21 mouse cellular contexts compared by ENCODE assay signal in genomic region chr4:124738013-124738412, GRCm38 (mm10). TPM values are rescaled to one million over a fixed set of nuclear protein-coding genes. Genes with fewer than 3 reads are reported as not detected.
A peak's percentile ranks its signal among the peaks of the same experiment; 100 is the strongest.
DNase-seq lines count a peak whose midpoint lies in the region; ATAC-seq and TF ChIP-seq lines count a peak whose summit lies in the region.
"Had no signal": no experiment of that assay in that cellular context is flagged by ENCODE, and none has a peak within 500 bp of the region (broad histone marks: within the 10 kb centered on the region; RNA-seq: fewer than 3 reads in every experiment).

No protein-coding gene starts in this region.

- H3K4me2 ChIP-seq in heart, postnatal 0 days (ENCODE audit: low read depth, low read length) = no peak overlapping the region
- H3K4me2 ChIP-seq in liver, embryonic 14.5 days (ENCODE audit: low read depth) = no peak overlapping the region
- H3K4me2 ChIP-seq in CH12.LX (ENCODE audit: insufficient read depth, low read depth, poor library complexity, severe bottlenecking) = no peak overlapping the region
- H3K4me2 ChIP-seq: forebrain, embryonic 12.5 days; hindbrain, embryonic 12.5 days; lung, embryonic 15.5 days; stomach, embryonic 15.5 days had no signal

- peak; percentile 26 for TF ChIP-seq CTCF in heart, postnatal 0 days (IDR thresholded peaks at IDR 0.05; ENCODE audit: low read depth)
- TF ChIP-seq CTCF in liver, embryonic 14.5 days (IDR thresholded peaks at IDR 0.05; ENCODE audit: low read depth) = peak; percentile 48
- TF ChIP-seq CTCF in CH12.LX (conservative IDR thresholded peaks at IDR 0.05 in 1 of 2, IDR thresholded peaks at IDR 0.05 in 1 of 2; ENCODE audit: low read depth in 2 of 2, low read length in 2 of 2) = peak in 1 of 2 experiments; percentile 57; a peak in 2 of 4 replicates
- TF ChIP-seq CTCF in cortical plate, adult 2 months (IDR thresholded peaks at IDR 0.05; ENCODE audit: extremely low read depth, insufficient read depth, low read length) = peak; percentile 18; the same call in 1 of the 2 replicates

- no peaks in the 10 kb centered on the region for H3K9me3 ChIP-seq in heart, postnatal 0 days (replicated peaks; ENCODE audit: control insufficient read depth, low read length)
- no peaks in the 10 kb centered on the region for H3K9me3 ChIP-seq in liver, embryonic 14.5 days (ENCODE audit: control insufficient read depth, low read length)
- no peaks in the 10 kb centered on the region for H3K9me3 ChIP-seq in CH12.LX (replicated peaks; ENCODE audit: low read length)
- H3K9me3 ChIP-seq: forebrain, embryonic 12.5 days; hindbrain, embryonic 12.5 days; lung, embryonic 15.5 days; stomach, embryonic 15.5 days had no signal

- no peak for TF ChIP-seq POLR2A in CH12.LX (IDR thresholded peaks at IDR 0.05; ENCODE audit: low read depth, low read length)
- no peak for TF ChIP-seq POLR2A in cortical plate, adult 2 months (IDR thresholded peaks at IDR 0.05; ENCODE audit: extremely low read depth, insufficient read depth, low read length)

- no peak overlapping the region for H3K9ac ChIP-seq in heart, postnatal 0 days (replicated peaks; ENCODE audit: low read depth, low read length)
- no peak overlapping the region for H3K9ac ChIP-seq in liver, embryonic 14.5 days (replicated peaks)
- H3K9ac ChIP-seq in CH12.LX (ENCODE audit: insufficient read depth, low read depth) = no peak overlapping the region
- H3K9ac ChIP-seq: forebrain, embryonic 12.5 days; hindbrain, embryonic 12.5 days; lung, embryonic 15.5 days; stomach, embryonic 15.5 days had no signal

- dilution Hi-C loops in CH12.LX (cut with MboI; ENCODE audit: extremely low pct_ligation_motif_present, extremely low pct_unique_long_range_greater_than_20kb, low sequenced_read_pairs) = no loop called here

- no peaks in the 10 kb centered on the region for H3K27me3 ChIP-seq in heart, postnatal 0 days (ENCODE audit: control insufficient read depth, insufficient read depth, low read length)
- H3K27me3 ChIP-seq in liver, embryonic 14.5 days (ENCODE audit: control insufficient read depth, insufficient read depth, low read length) = no peaks in the 10 kb centered on the region
- H3K27me3 ChIP-seq in CH12.LX (replicated peaks) = no peaks in the 10 kb centered on the region
- H3K27me3 ChIP-seq: forebrain, embryonic 12.5 days; hindbrain, embryonic 12.5 days; lung, embryonic 15.5 days; stomach, embryonic 15.5 days had no signal

- H3K4me3 ChIP-seq in heart, postnatal 0 days (ENCODE audit: low read depth, low read length) = no peak overlapping the region
- H3K4me3 ChIP-seq in liver, embryonic 14.5 days (ENCODE audit: insufficient read depth in 1 of 2, low read depth in 2 of 2, low read length in 2 of 2) = no peak overlapping the region
- no peak overlapping the region for H3K4me3 ChIP-seq in CH12.LX (replicated peaks in 1 of 3; ENCODE audit: low read depth in 2 of 3, low read length in 2 of 3, poor library complexity in 1 of 3)
- no peak overlapping the region for H3K4me3 ChIP-seq in cortical plate, adult 2 months (ENCODE audit: insufficient read depth, low read length)
- H3K4me3 ChIP-seq: forebrain, embryonic 12.5 days; hindbrain, embryonic 12.5 days; lung, embryonic 15.5 days; stomach, embryonic 15.5 days had no signal

- H3K27ac ChIP-seq in heart, postnatal 0 days (ENCODE audit: low read depth) = no peak overlapping the region
- no peak overlapping the region for H3K27ac ChIP-seq in liver, embryonic 14.5 days
- no peak overlapping the region for H3K27ac ChIP-seq in CH12.LX (ENCODE audit: insufficient read depth, low read depth)
- H3K27ac ChIP-seq in cortical plate, adult 2 months (ENCODE audit: insufficient read depth, low read length) = no peak overlapping the region
- H3K27ac ChIP-seq: forebrain, embryonic 12.5 days; lung, embryonic 15.5 days; stomach, embryonic 15.5 days had no signal

- H3K36me3 ChIP-seq in heart, postnatal 0 days (replicated peaks; ENCODE audit: control insufficient read depth, insufficient read depth, low read length) = 0 out of 2 replicates have a peak, but pooled peaks cover 4% of the 10 kb centered on the region
- H3K36me3 ChIP-seq in liver, embryonic 14.5 days (replicated peaks; ENCODE audit: control insufficient read depth, insufficient read depth, low read depth) = no peaks in the 10 kb centered on the region
- H3K36me3 ChIP-seq in CH12.LX (replicated peaks in 1 of 2; ENCODE audit: control insufficient read depth in 1 of 2, insufficient read depth in 1 of 2, low read length in 1 of 2) = peaks cover under 1 to 20% of the 10 kb centered on the region in 2 experiments

- H3K79me2 ChIP-seq in CH12.LX (replicated peaks; ENCODE audit: control insufficient read depth, extremely low read depth, insufficient read depth, poor library complexity, severe bottlenecking) = no peaks in the 10 kb centered on the region

- H3K4me1 ChIP-seq in heart, postnatal 0 days (ENCODE audit: control insufficient read depth, insufficient read depth) = peaks cover 4% of the 10 kb centered on the region; the same call in 1 of the 2 replicates
- peaks cover 0 to 9% of the 10 kb centered on the region in 2 experiments; a peak in 3 of 4 replicates for H3K4me1 ChIP-seq in liver, embryonic 14.5 days (replicated peaks; ENCODE audit: control insufficient read depth in 2 of 2, insufficient read depth in 2 of 2, low read length in 1 of 2)
- peaks cover 19 to 52% of the 10 kb centered on the region in 2 experiments for H3K4me1 ChIP-seq in CH12.LX (ENCODE audit: control insufficient read depth in 1 of 2, insufficient read depth in 2 of 2)
- peaks cover 5% of the 10 kb centered on the region; the same call in 1 of the 2 replicates for H3K4me1 ChIP-seq in cortical plate, adult 2 months (ENCODE audit: control insufficient read depth, insufficient read depth, low read length)

- TF ChIP-seq EP300 in heart, postnatal 0 days (IDR thresholded peaks at IDR 0.05; ENCODE audit: low read depth) = no peak
- TF ChIP-seq EP300 in liver, embryonic 14.5 days (IDR thresholded peaks at IDR 0.05; ENCODE audit: low read depth) = no peak
- TF ChIP-seq EP300 in CH12.LX (IDR thresholded peaks at IDR 0.05; ENCODE audit: low read length) = no peak

- 50% methylated on average over 4 of the region's 4 CpGs for WGBS in heart, postnatal 0 days
- 41% methylated on average over 4 of the region's 4 CpGs for WGBS in liver, embryonic 14.5 days (ENCODE audit: insufficient replicate concordance)

- DNase-seq in heart, postnatal 0 days (ENCODE audit: low spot score) = no peak
- no peak for DNase-seq in heart, adult 11 months
- no peak for DNase-seq in liver, embryonic 14.5 days (ENCODE audit: low read depth in 3 of 3, low spot score in 3 of 3)
- DNase-seq in liver (no peak), CH12.LX (ENCODE audit: extremely low read depth) (no peak)
- no peak for DNase-seq in adrenal gland, postnatal 36 days
- DNase-seq: adrenal gland, adult 2 months; B cell, adult 2 months; cerebellum, postnatal 10 days; gastrocnemius, postnatal 10 days; heart, adult 18-20 months; left cerebral cortex, postnatal 4 days; right cerebral cortex, postnatal 25 days had no signal

- in situ Hi-C loops in CH12.LX (cut with MboI; ENCODE audit: low pct_ligation_motif_present, low pct_unique_long_range_greater_than_20kb, low sequenced_read_pairs) = no loop called here

- no peak for ATAC-seq in heart, postnatal 0 days (ENCODE audit: insufficient read depth, low read depth)
- no peak for ATAC-seq in liver, embryonic 14.5 days (ENCODE audit: insufficient read depth)
- no peak for ATAC-seq in erythroblast, adult 5-6 weeks (replicated peaks; ENCODE audit: low FRiP score, poor library complexity, severe bottlenecking)
- ATAC-seq: inflammation-experienced regulatory T-cells, adult 6 months; midbrain, embryonic 16.5 days had no signal

- peak; percentile 38 for TF ChIP-seq RAD21 in CH12.LX (IDR thresholded peaks at IDR 0.05; ENCODE audit: low read depth, low read length)

RNA-seq across cellular contexts. Expression of gene Inpp5b, which starts 3.6 kb away (rescaled TPM):
- 4.7 and 8.2 TPM in 2 replicates for total RNA-seq in heart, postnatal 0 days (2014; rRNA removed; ENCODE audit: low replicate concordance)
- polyA plus RNA-seq in heart, postnatal 0 days (2015; fragmentation: Nextera tagmentation; extraction: Ambion mirVana) = 8.0 and 10.4 TPM in 2 replicates
- 36.6 and 40.3 TPM in 2 replicates for polyA plus RNA-seq in liver, embryonic 14.5 days (2012; rRNA removed)
- 36.7 and 40.0 TPM in 2 replicates for polyA plus RNA-seq in liver, embryonic 14.5 days (2014; fragmentation: Nextera tagmentation; extraction: Ambion mirVana)
- 25.9 and 26.2 TPM in 2 replicates for total RNA-seq in CH12.LX (2012; rRNA removed)
- total RNA-seq in CH12.LX (2014; rRNA removed) = 30.2 and 34.0 TPM in 2 replicates
- polyA plus RNA-seq in CH12.LX (2012; ENCODE audit: insufficient read length, low read depth) = 21.1 and 25.6 TPM in 2 replicates
- polyA plus RNA-seq in cortical plate, adult 2 months (2012; rRNA removed) = 73.6 and 78.2 TPM in 2 replicates
- total RNA-seq in erythroblast, adult 5-6 weeks (2015; ENCODE audit: low replicate concordance) = 27.3 and 37.0 TPM in 2 replicates
- total RNA-seq in erythroblast, adult 5-6 weeks (2017; ENCODE audit: low replicate concordance) = 15.2 and 15.8 TPM in 2 replicates
- 10 to 100 TPM; 15.9 to 21.0 TPM for total RNA-seq in adrenal gland, postnatal 36 days (2021)

RNA-seq across cellular contexts. Expression of gene Sf3a3, which starts 23.4 kb away (rescaled TPM):
- 15.4 and 23.6 TPM in 2 replicates for total RNA-seq in heart, postnatal 0 days (2014; rRNA removed; ENCODE audit: low replicate concordance)
- 47.5 and 50.6 TPM in 2 replicates for polyA plus RNA-seq in heart, postnatal 0 days (2015; fragmentation: Nextera tagmentation; extraction: Ambion mirVana)
- 21.2 and 42.1 TPM in 2 replicates for polyA plus RNA-seq in liver, embryonic 14.5 days (2012; rRNA removed)
- polyA plus RNA-seq in liver, embryonic 14.5 days (2014; fragmentation: Nextera tagmentation; extraction: Ambion mirVana) = 59.2 and 63.6 TPM in 2 replicates
- 100 and 129 TPM in 2 replicates for total RNA-seq in CH12.LX (2012; rRNA removed)
- total RNA-seq in CH12.LX (2014; rRNA removed) = 122 and 146 TPM in 2 replicates
- polyA plus RNA-seq in CH12.LX (2012; ENCODE audit: insufficient read length, low read depth) = 134 and 156 TPM in 2 replicates
- 33.9 and 35.4 TPM in 2 replicates for polyA plus RNA-seq in cortical plate, adult 2 months (2012; rRNA removed)
- 14.2 and 24.2 TPM in 2 replicates for total RNA-seq in erythroblast, adult 5-6 weeks (2015; ENCODE audit: low replicate concordance)
- total RNA-seq in erythroblast, adult 5-6 weeks (2017; ENCODE audit: low replicate concordance) = 26.2 and 34.7 TPM in 2 replicates
- 10 to 100 TPM; 39.3 to 39.6 TPM for total RNA-seq in adrenal gland, postnatal 36 days (2021)

RNA-seq across cellular contexts. Expression of gene Fhl3, which starts 37.5 kb away (rescaled TPM):
- 7.1 and 14.5 TPM in 2 replicates for total RNA-seq in heart, postnatal 0 days (2014; rRNA removed; ENCODE audit: low replicate concordance)
- 6.2 and 6.5 TPM in 2 replicates for polyA plus RNA-seq in heart, postnatal 0 days (2015; fragmentation: Nextera tagmentation; extraction: Ambion mirVana)
- polyA plus RNA-seq in liver, embryonic 14.5 days (2012; rRNA removed) = 2.8 TPM in 2 replicates
- polyA plus RNA-seq in liver, embryonic 14.5 days (2014; fragmentation: Nextera tagmentation; extraction: Ambion mirVana) = 2.7 and 2.9 TPM in 2 replicates
- 10.4 and 10.8 TPM in 2 replicates for total RNA-seq in CH12.LX (2012; rRNA removed)
- total RNA-seq in CH12.LX (2014; rRNA removed) = 3.6 and 4.1 TPM in 2 replicates
- polyA plus RNA-seq in CH12.LX (2012; ENCODE audit: insufficient read length, low read depth) = 14.8 and 20.8 TPM in 2 replicates
- polyA plus RNA-seq in cortical plate, adult 2 months (2012; rRNA removed) = 1.8 and 2.4 TPM in 2 replicates
- 4.2 and 7.5 TPM in 2 replicates for total RNA-seq in erythroblast, adult 5-6 weeks (2015; ENCODE audit: low replicate concordance)
- total RNA-seq in erythroblast, adult 5-6 weeks (2017; ENCODE audit: low replicate concordance) = 0.77 and 1.3 TPM in 2 replicates
- total RNA-seq in adrenal gland, postnatal 36 days (2021) = 1 to 10 TPM; 8.1 to 9.0 TPM

RNA-seq across cellular contexts. Expression of gene Utp11, which starts 44.6 kb away (rescaled TPM):
- 2.6 and 5.5 TPM in 2 replicates for total RNA-seq in heart, postnatal 0 days (2014; rRNA removed; ENCODE audit: low replicate concordance)
- 33.4 and 39.7 TPM in 2 replicates for polyA plus RNA-seq in heart, postnatal 0 days (2015; fragmentation: Nextera tagmentation; extraction: Ambion mirVana)
- 7.5 and 16.4 TPM in 2 replicates for polyA plus RNA-seq in liver, embryonic 14.5 days (2012; rRNA removed)
- polyA plus RNA-seq in liver, embryonic 14.5 days (2014; fragmentation: Nextera tagmentation; extraction: Ambion mirVana) = 20.8 and 22.4 TPM in 2 replicates
- 52.7 and 63.2 TPM in 2 replicates for total RNA-seq in CH12.LX (2012; rRNA removed)
- 78.1 and 84.4 TPM in 2 replicates for total RNA-seq in CH12.LX (2014; rRNA removed)
- polyA plus RNA-seq in CH12.LX (2012; ENCODE audit: insufficient read length, low read depth) = 102 and 107 TPM in 2 replicates
- polyA plus RNA-seq in cortical plate, adult 2 months (2012; rRNA removed) = 18.6 and 19.3 TPM in 2 replicates
- 6.7 and 20.8 TPM in 2 replicates for total RNA-seq in erythroblast, adult 5-6 weeks (2015; ENCODE audit: low replicate concordance)
- total RNA-seq in erythroblast, adult 5-6 weeks (2017; ENCODE audit: low replicate concordance) = 4.5 and 15.1 TPM in 2 replicates
- 10 to 100 TPM; 30.0 to 40.6 TPM for total RNA-seq in adrenal gland, postnatal 36 days (2021)
